Mouse (Mus musculus): ENCODE results near the gene Gm2431. TPM values are rescaled to one million over a fixed set of nuclear protein-coding genes. Genes with fewer than 3 reads are reported as not detected.
"Not testable (repeated sequence)": the region's sequence is repeated elsewhere in the genome, so short reads cannot be mapped to it uniquely, and the experiment has no call there.

Gm2431 gene
- total RNA-seq, 1 experiment: not detected

DNA sequence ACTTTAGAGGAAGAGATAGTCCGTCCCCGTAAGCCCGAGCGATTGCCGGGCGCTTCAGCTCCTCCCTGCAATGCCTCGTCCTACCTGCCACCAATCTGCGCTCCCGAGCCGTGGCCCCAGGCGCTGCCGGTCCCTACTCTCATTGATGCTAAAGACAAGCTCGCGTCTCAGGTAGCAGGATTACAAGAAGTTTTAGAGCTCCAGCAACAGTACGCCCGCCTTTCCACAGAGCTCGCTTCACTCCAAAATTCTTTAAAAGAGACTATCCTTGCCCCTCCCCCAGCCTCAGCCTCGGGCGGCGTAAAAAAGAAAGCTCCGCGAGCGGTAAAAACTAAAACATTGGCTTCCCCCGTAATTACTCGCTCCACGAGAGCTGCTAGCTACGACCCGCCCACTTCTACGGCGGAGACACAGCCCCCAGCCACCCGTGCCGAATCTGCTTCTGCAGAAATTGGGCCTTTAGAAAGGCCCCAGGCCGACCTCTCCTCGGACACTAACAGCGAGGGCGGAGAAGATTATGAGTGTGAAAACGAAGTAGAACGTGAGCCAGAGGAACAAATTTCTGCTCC, 26.0 kb upstream of the Gm2431 start:
- Histone ChIP-seq H3K4me3 (ENCODE audit: insufficient read depth in 1 of 2, low read depth in 1 of 2, low read length in 2 of 2, poor library complexity in 1 of 2, severe bottlenecking in 1 of 2) (peak overlapping the region; percentile 63 to 69), H3K27ac (ENCODE audit: insufficient read depth, low read depth, low read length, poor library complexity, severe bottlenecking) (no peak overlapping the region), H3K9me3 (ENCODE audit: control insufficient read depth, insufficient read depth, low read depth, low read length) (no peaks in the 10 kb centered on the region), H3K9ac (ENCODE audit: insufficient read depth, low read depth, low read length, poor library complexity, severe bottlenecking) (peak overlapping the region; percentile 70), H3K4me1 (ENCODE audit: control insufficient read depth in 2 of 2, insufficient read depth in 2 of 2, low read length in 2 of 2, poor library complexity in 1 of 2) (peaks cover 0 to 3% of the 10 kb centered on the region in 2 experiments; a peak in 1 of 4 replicates), H3K36me3 (ENCODE audit: control insufficient read depth, insufficient read depth, low read length, poor library complexity, severe bottlenecking) (no peaks in the 10 kb centered on the region)
- DNase-seq (ENCODE audit: low read depth, low spot score): peak; percentile 74
- TF ChIP-seq ZC3H11A (IDR thresholded peaks at IDR 0.05; ENCODE audit: borderline replicate concordance, low read depth, low read length) (peak; percentile 43; the same call in 1 of the 2 replicates), MAFK (IDR thresholded peaks at IDR 0.05; ENCODE audit: insufficient read depth, low read depth, low read length) (no peak)
- in situ Hi-C loops (cut with MboI; ENCODE audit: low sequenced_read_pairs in 2 of 2, unreplicated experiment in 2 of 2): no loop called here

DNA sequence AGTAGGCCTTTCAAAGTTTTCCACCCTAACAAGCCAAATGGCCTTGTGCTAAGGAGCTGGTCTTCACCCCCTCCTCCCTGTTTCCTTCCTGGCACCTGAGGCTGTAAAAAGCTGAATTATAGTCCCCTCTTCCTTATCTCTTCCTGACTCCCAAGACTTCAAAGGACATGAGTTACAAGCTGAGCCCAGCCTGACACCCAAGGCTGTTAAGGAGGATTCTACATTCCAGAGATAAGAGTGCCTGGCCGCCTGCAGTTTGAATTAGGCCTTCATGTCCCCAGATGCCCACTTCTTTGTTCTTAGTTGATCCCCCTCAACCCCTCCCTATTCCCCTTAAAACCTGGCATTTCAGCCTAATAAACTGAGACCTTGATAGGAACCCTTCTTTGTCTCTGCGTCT, 24.7 kb upstream of the Gm2431 start:
- DNase-seq (ENCODE audit: low read depth, low spot score); in situ Hi-C loops (cut with MboI; ENCODE audit: low sequenced_read_pairs in 2 of 2, unreplicated experiment in 2 of 2); H3K4me3 ChIP-seq (ENCODE audit: insufficient read depth in 1 of 2, low read depth in 1 of 2, low read length in 2 of 2, poor library complexity in 1 of 2, severe bottlenecking in 1 of 2); H3K4me1 ChIP-seq (ENCODE audit: control insufficient read depth in 2 of 2, insufficient read depth in 2 of 2, low read length in 2 of 2, poor library complexity in 1 of 2); H3K9me3 ChIP-seq (ENCODE audit: control insufficient read depth, insufficient read depth, low read depth, low read length); H3K27ac ChIP-seq (ENCODE audit: insufficient read depth, low read depth, low read length, poor library complexity, severe bottlenecking); H3K36me3 ChIP-seq (ENCODE audit: control insufficient read depth, insufficient read depth, low read length, poor library complexity, severe bottlenecking); H3K9ac ChIP-seq (ENCODE audit: insufficient read depth, low read depth, low read length, poor library complexity, severe bottlenecking): not testable (repeated sequence)

DNA sequence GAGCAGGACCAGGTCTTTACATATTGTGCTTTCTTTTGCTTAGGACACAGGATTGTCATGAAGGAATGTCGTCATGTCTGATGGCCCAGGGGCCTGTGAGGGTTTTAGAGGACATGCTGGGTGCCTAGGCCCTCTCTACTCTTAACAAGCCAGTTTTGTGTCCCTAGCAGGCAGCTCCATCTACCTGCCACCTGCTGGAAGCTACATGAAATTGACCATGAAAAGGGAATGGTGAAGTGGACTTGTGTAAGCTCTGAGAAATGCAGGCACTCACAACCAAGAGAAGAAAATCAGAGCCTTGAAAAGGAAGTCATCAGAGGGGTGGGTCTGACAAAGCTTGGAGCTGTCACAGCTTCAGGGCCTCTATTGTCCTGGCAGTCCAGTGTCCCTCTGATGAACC, 21.1 kb upstream of the Gm2431 start:
- H3K36me3 ChIP-seq (ENCODE audit: control insufficient read depth, insufficient read depth, low read length, poor library complexity, severe bottlenecking); H3K9ac ChIP-seq (ENCODE audit: insufficient read depth, low read depth, low read length, poor library complexity, severe bottlenecking); H3K9me3 ChIP-seq (ENCODE audit: control insufficient read depth, insufficient read depth, low read depth, low read length); H3K4me1 ChIP-seq (ENCODE audit: control insufficient read depth in 2 of 2, insufficient read depth in 2 of 2, low read length in 2 of 2, poor library complexity in 1 of 2); DNase-seq (ENCODE audit: low read depth, low spot score); H3K4me3 ChIP-seq (ENCODE audit: insufficient read depth in 1 of 2, low read depth in 1 of 2, low read length in 2 of 2, poor library complexity in 1 of 2, severe bottlenecking in 1 of 2); H3K27ac ChIP-seq (ENCODE audit: insufficient read depth, low read depth, low read length, poor library complexity, severe bottlenecking); in situ Hi-C loops (cut with MboI; ENCODE audit: low sequenced_read_pairs in 2 of 2, unreplicated experiment in 2 of 2): not testable (repeated sequence)

DNA sequence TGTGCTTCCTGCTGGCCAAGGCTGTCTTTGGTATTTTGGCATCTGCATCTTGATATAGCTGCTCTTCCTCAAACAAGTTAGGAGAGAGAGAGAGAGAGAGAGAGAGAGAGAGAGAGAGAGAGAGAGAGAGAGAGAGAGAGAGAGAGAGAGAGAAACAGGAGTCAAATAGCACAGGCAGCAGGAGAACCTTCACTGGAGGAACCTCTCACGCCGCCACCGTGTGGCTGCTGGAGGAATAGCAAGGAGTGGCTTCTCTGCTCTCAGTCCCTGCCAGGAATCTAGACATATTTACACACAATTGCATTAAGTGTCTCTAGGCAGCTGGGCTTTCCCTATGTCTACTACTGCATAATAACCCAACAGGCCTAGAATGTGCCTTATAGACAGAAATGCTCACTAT, 20.0 kb upstream of the Gm2431 start:
- H3K9ac ChIP-seq (ENCODE audit: insufficient read depth, low read depth, low read length, poor library complexity, severe bottlenecking); H3K27ac ChIP-seq (ENCODE audit: insufficient read depth, low read depth, low read length, poor library complexity, severe bottlenecking); H3K36me3 ChIP-seq (ENCODE audit: control insufficient read depth, insufficient read depth, low read length, poor library complexity, severe bottlenecking); in situ Hi-C loops (cut with MboI; ENCODE audit: low sequenced_read_pairs in 2 of 2, unreplicated experiment in 2 of 2); H3K4me1 ChIP-seq (ENCODE audit: control insufficient read depth in 2 of 2, insufficient read depth in 2 of 2, low read length in 2 of 2, poor library complexity in 1 of 2); H3K9me3 ChIP-seq (ENCODE audit: control insufficient read depth, insufficient read depth, low read depth, low read length); H3K4me3 ChIP-seq (ENCODE audit: insufficient read depth in 1 of 2, low read depth in 1 of 2, low read length in 2 of 2, poor library complexity in 1 of 2, severe bottlenecking in 1 of 2): not testable (repeated sequence)
- DNase-seq (ENCODE audit: low read depth, low spot score): peak; percentile 24

DNA sequence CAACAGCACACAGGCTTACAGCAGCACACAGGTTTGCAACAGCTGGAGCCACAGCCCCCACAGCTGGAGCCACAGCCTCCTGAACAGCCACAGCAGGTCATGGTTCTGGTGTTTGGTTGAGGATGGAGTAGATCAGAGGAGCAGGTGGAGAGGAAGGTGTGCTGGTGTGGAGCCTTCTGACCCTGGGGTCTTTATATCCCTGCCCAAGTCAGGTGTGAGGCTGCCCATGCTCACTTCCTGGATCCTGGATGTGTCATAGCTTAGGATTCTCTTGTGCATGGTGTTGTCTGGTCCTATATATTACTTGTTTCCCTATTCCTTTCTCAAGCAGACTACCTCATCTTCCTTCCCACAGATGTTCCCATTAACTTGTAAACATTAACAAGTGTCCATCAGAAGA, 16.1 kb upstream of the Gm2431 start, which contains the start of gene Gm4559:
TSS of gene Gm4559 (minus strand) at position 101 of the 400 bp plus-strand sequence.
- H3K9me3 ChIP-seq (ENCODE audit: control insufficient read depth, insufficient read depth, low read depth, low read length); H3K36me3 ChIP-seq (ENCODE audit: control insufficient read depth, insufficient read depth, low read length, poor library complexity, severe bottlenecking); H3K4me3 ChIP-seq (ENCODE audit: insufficient read depth in 1 of 2, low read depth in 1 of 2, low read length in 2 of 2, poor library complexity in 1 of 2, severe bottlenecking in 1 of 2); H3K9ac ChIP-seq (ENCODE audit: insufficient read depth, low read depth, low read length, poor library complexity, severe bottlenecking); H3K4me1 ChIP-seq (ENCODE audit: control insufficient read depth in 2 of 2, insufficient read depth in 2 of 2, low read length in 2 of 2, poor library complexity in 1 of 2); H3K27ac ChIP-seq (ENCODE audit: insufficient read depth, low read depth, low read length, poor library complexity, severe bottlenecking); DNase-seq (ENCODE audit: low read depth, low spot score); in situ Hi-C loops (cut with MboI; ENCODE audit: low sequenced_read_pairs in 2 of 2, unreplicated experiment in 2 of 2): not testable (repeated sequence)

DNA sequence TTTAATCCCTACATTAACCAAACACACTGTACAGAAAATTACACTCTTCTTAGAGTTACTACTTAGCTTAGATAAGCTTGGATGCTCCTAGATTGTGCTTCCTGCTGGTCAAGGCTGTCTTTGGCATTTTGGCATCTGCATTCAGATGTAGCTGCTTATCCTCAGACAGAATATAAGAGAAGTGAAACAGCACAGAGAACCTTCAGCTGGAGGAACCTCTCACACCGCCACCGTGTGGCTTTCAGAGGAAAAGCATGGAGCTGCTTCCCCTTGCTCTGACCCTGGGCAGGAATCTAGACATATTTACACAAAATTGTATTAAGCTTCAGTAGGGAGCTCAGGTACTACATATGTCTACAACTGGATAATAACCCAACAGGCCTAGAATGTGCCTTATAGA, 2.6 kb downstream of the Gm2431 start:
- DNase-seq (ENCODE audit: low read depth, low spot score): no peak
- Histone ChIP-seq H3K9ac (ENCODE audit: insufficient read depth, low read depth, low read length, poor library complexity, severe bottlenecking) (no peak overlapping the region), H3K4me3 (ENCODE audit: insufficient read depth in 1 of 2, low read depth in 1 of 2, low read length in 2 of 2, poor library complexity in 1 of 2, severe bottlenecking in 1 of 2) (no peak overlapping the region), H3K27ac (ENCODE audit: insufficient read depth, low read depth, low read length, poor library complexity, severe bottlenecking) (no peak overlapping the region), H3K9me3 (ENCODE audit: control insufficient read depth, insufficient read depth, low read depth, low read length) (no peaks in the 10 kb centered on the region), H3K36me3 (ENCODE audit: control insufficient read depth, insufficient read depth, low read length, poor library complexity, severe bottlenecking) (no peaks in the 10 kb centered on the region), H3K4me1 (ENCODE audit: control insufficient read depth in 2 of 2, insufficient read depth in 2 of 2, low read length in 2 of 2, poor library complexity in 1 of 2) (no peaks in the 10 kb centered on the region)
- TF ChIP-seq ZNF384 (IDR thresholded peaks at IDR 0.05; ENCODE audit: low read depth, low read length) (no peak), HCFC1 (IDR thresholded peaks at IDR 0.05; ENCODE audit: borderline replicate concordance, insufficient read depth, low read length) (no peak), ZC3H11A (IDR thresholded peaks at IDR 0.05; ENCODE audit: borderline replicate concordance, low read depth, low read length) (no peak), MAFK (IDR thresholded peaks at IDR 0.05; ENCODE audit: insufficient read depth, low read depth, low read length) (no peak), CHD2 (IDR thresholded peaks at IDR 0.05; ENCODE audit: low read depth, low read length) (no peak)
- in situ Hi-C loops (cut with MboI; ENCODE audit: low sequenced_read_pairs in 2 of 2, unreplicated experiment in 2 of 2): loop anchor here in 1 of 2 experiments (10.0 kb wide), 1 partner anchor 111 kb away; the partner anchor contains the start of gene Gm45337

Measured in ES-E14 (cell line).